Mouse (Mus musculus) embryonic fibroblast, embryonic 13.5 days (primary cell): ENCODE results near the gene Nubpl. TPM values are rescaled to one million over a fixed set of nuclear protein-coding genes. Genes with fewer than 3 reads are reported as not detected.

Experiments
- H3K27ac ChIP-seq: 2 replicates; pipeline ENCODE4 v1.5.1; 2012; ENCODE audit warnings: low read length, control low read depth, inconsistent platforms; ENCODE audit not compliant: insufficient read depth
- H3K4me1 ChIP-seq: 2 replicates; pipeline ENCODE4 v1.6.1; 2011; ENCODE audit warnings: low read length; ENCODE audit not compliant: control insufficient read depth, insufficient read depth
- H3K4me3 ChIP-seq: 2 replicates; pipeline ENCODE4 v1.5.1; 2011; ENCODE audit warnings: mild to moderate bottlenecking, control low read depth, low read length; ENCODE audit not compliant: insufficient read depth
- CTCF ChIP-seq: IDR thresholded peaks from 2 replicates; pipeline ENCODE4 v1.5.1; 2011; ENCODE audit warnings: mild to moderate bottlenecking, control low read depth, low read length, moderate library complexity, borderline replicate concordance; ENCODE audit not compliant: insufficient read depth
- POLR2A ChIP-seq: IDR thresholded peaks from 2 replicates; pipeline ENCODE4 v1.6.1; 2011; ENCODE audit warnings: low read depth, mild to moderate bottlenecking, control low read depth, low read length, moderate library complexity
- polyA plus RNA-seq: library from polyadenylated mRNA; stranded (reverse); fragments of >200 nt; gene quantifications from 2 replicates; pipeline ENCODE4 v1.2.4, GENCODE M21; 2011; ENCODE audit warnings: low read depth; ENCODE audit not compliant: missing spikeins, insufficient read length

Nubpl gene
- polyA plus RNA-seq, 1 experiment, result 6.0 TPM

DNA sequence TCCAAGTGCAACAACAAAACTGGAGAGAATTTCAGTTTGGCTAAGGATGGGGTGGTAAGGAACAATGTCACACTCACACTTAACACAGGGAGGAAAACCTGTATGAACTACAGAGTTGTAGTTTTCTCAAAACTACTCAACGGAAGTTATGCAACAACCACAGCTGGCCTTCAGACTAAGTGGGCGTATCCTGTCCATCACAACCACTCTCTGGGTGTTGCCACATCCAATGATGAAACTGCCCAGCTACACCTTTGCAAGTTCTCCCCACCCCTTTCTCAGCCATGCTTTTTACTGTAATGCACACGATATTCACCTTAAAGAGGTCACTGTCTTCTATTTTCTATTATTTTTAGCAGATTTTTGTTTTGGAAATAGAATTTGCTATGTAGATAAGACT, 217.3 kb downstream of the Nubpl start:
- no peaks in the 10 kb centered on the region for H3K4me1 ChIP-seq
- no peak overlapping the region for H3K4me3 ChIP-seq
- TF ChIP-seq POLR2A, result no peak
- no peak for TF ChIP-seq CTCF
- no peak overlapping the region for H3K27ac ChIP-seq

DNA sequence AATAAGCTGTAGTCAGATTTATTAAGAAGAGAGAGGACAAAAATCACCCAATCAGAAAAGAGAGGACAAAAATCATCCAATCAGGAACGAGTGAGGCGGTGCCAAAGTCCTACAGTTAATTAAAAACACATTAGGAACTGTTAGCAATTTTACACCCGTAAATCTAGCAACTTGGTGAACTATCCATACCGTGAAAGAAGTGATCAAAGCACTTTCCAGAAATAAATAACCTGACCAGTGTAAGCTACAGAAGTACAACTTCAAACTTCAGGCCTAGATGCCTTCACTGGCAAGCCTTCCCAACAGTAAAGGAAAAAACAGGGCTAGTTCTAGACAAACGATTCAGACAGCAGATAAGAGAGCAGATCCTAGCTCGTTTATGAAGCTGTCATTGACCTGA, 220.1 kb downstream of the Nubpl start:
- no peak overlapping the region for H3K4me3 ChIP-seq
- TF ChIP-seq CTCF (no peak), POLR2A (no peak)

DNA sequence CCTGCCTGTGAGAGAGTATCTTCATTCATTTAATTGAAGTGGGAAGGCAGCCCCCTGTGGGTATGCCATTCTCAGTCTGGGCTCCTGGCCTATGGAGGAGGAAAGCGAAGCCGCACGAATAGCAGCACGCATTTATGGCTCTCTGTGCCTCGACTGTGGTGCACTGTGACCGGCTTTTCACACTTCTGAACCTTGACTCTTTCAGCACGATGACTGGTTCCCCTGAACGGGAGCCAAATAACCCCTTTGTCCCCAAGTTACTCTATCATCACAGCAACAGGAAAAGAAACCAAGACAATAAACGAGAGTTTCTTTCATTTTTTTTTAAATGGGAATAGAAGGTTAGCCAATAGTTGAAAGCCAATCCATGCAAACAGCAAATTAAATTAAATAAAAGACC, 220.9 kb downstream of the Nubpl start:
- no peaks in the 10 kb centered on the region for H3K4me1 ChIP-seq
- TF ChIP-seq CTCF (no peak), POLR2A (no peak)
- no peak overlapping the region for H3K4me3 ChIP-seq
- H3K27ac ChIP-seq, result no peak overlapping the region

More for the DNA sequence above, 220.1 kb downstream of the Nubpl start:
- Histone ChIP-seq H3K4me1 (no peaks in the 10 kb centered on the region), H3K27ac (no peak overlapping the region)

DNA sequence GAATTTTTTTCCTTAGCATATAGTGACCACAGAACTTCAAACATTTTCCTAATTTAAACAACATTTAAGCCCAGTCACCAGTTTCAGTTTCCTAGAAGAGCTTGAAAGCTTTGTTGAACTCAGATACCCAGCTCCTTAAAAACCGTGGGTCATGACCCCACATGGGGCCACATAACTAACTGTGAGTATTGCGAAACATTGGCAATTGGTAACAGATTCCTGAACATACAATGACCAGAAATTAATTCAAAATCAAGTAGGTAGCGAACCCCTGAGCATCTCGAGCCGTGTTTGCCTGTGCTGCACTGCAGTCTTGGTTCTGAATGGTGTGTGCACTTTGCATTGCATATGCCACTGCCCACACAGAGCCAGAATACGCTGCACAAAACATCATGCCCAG, 221.6 kb downstream of the Nubpl start:
- H3K4me3 ChIP-seq, result no peak overlapping the region
- TF ChIP-seq CTCF (no peak), POLR2A (no peak)
- H3K27ac ChIP-seq, result peak overlapping the region; percentile 59
- H3K4me1 ChIP-seq, result no peaks in the 10 kb centered on the region

DNA sequence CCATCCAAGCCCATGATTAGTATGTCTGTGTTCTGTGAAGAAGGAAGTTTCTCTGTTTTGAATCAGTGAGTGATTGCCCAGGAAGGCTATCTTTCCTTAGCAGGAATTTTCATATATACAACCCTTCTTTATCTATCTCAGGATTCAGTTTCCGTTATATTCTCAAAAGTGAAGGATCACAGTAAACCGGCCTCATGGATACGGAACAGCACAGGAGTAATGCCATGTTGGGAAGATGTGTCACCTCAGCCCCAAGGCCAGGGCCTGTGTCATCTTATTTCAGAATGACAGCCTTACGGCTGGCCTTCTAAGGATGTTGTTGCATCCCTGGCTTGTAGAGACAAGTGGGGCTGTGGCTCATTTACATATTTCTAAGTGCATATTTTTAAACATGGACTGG, 231.0 kb downstream of the Nubpl start:
- no peak overlapping the region for H3K4me3 ChIP-seq
- TF ChIP-seq POLR2A, result no peak
- TF ChIP-seq CTCF, result no peak
- no peak overlapping the region for H3K27ac ChIP-seq
- H3K4me1 ChIP-seq, result peaks cover 9% of the 10 kb centered on the region

DNA sequence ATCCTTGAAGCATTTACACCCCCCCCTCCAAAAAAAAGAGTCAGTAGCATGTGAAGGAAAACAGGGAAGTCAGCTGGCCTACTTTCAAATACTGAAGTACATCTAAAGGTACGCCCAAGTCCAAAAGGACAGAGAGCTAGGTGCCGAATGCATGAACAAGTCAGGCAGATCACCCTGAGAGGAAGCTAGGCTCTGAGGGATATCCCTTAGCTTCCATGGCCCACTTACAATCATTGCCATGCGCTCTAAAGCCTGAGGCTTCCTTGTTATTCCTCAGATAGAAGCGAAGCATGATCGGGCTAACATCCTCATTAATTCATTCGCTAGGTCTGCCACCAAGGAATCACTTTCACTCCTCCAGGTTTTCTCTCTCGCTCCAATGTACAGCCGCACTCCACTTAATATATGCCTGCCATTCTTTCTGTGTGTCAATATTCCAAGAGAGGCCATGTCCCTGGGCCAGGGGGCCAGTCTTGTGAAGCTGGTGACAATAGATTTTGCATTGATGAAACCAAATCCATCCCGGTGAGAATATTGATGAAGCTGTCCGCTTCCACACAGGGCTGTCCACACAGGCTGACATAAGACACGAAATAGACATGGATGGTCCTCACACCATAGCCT, 237.7 kb downstream of the Nubpl start:
- Histone ChIP-seq H3K4me1 (no peaks in the 10 kb centered on the region; the same call in 1 of the 2 replicates), H3K27ac (no peak overlapping the region), H3K4me3 (no peak overlapping the region)
- TF ChIP-seq CTCF (no peak), POLR2A (no peak)

DNA sequence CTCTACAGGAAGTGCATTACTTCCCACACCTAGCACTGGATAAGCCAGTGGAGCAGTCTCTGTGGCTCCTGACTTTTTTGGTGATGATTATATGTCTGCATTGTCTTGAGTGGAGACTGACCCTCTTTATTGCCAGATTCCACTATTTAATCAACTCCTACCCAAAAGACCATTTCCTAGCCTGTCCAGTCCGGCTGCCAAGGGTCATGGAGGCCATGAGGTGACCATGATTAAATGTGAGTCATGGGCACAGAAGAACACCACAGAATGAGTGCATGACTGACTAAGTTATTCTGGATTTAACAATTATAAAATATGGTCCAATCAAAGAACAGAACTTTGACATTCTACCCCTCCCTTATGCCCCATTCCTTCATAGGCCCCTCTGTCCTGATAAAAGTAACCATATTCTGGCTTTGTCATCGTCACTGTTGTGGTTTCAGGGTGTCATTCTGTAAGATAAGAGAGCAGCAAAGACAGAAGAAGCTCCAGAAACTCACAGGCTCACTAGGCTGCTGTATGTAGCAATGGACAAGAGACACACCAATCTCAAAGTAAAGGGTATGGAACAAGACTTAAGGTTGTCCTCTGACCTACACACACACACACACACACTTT, 240.7 kb downstream of the Nubpl start:
- Histone ChIP-seq H3K27ac (no peak overlapping the region), H3K4me3 (no peak overlapping the region), H3K4me1 (no peaks in the 10 kb centered on the region; the same call in 1 of the 2 replicates)
- TF ChIP-seq CTCF (no peak), POLR2A (no peak)

DNA sequence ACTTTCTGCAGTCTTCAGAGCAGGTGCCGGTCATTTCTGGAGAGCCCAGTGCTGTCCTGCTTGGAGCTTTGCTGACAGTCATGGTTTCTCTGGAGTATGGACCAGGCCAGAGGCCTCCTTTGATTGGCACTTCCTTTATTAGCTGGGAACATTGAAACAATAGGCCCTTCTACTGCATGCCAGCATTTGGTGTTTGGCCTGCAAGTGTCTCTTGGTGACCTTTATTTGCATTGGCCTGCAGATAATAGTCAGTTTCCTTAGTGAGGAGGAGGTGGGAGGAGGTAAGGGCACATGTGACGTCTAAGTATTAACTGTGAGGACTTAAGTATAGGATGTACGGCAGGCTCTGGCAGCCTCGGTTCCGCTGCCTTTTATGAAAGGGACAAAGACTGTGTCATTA, 249.1 kb downstream of the Nubpl start:
- H3K4me3 ChIP-seq, result no peak overlapping the region
- H3K27ac ChIP-seq, result no peak overlapping the region

DNA sequence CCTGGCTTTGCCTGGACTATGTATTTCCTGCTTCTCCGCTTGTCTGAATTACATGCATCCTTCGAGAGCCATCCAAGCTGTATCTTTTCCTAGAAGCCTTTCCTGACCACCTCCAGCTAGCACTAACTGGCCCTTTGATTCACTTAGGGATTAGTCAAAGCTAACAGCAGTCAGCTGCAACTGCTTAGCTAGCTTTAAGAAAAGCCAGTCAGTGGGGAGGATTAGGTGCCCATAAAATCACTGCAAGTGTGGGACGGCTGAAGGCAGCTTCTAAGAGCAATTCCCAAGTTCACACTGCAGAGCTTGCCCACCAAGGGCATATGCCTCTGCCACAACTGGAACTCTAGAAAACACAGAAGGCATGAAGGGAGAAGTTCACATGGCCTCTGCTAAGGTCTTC, 252.7 kb downstream of the Nubpl start:
- TF ChIP-seq POLR2A (no peak), CTCF (no peak)

More for the DNA sequence above, 249.1 kb downstream of the Nubpl start:
- no peaks in the 10 kb centered on the region for H3K4me1 ChIP-seq
- TF ChIP-seq POLR2A (no peak), CTCF (no peak)

DNA sequence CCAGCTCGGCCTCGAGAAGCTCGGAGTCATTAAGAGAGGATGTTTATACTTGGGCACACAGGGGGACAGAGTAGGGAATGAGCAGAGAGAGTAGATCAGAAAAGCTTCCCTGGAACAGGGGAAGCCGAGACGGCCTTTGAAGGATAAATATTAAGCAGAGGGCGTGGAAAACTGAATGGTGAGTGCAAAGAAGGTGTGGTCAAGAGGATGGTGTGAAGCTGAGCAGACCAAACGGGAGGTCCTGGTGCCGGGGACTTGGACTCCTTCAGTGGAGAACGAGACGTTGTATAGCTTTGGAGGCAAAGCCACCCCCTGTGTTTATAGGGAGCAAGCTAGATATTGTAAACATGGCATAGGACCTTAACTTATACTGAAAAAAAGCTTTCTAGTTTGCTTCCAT, 261.9 kb downstream of the Nubpl start:
- Histone ChIP-seq H3K27ac (no peak overlapping the region), H3K4me1 (no peaks in the 10 kb centered on the region; the same call in 1 of the 2 replicates), H3K4me3 (no peak overlapping the region)
- TF ChIP-seq POLR2A (no peak), CTCF (no peak)

More for the DNA sequence above, 252.7 kb downstream of the Nubpl start:
- H3K4me3 ChIP-seq, result no peak overlapping the region
- H3K27ac ChIP-seq, result no peak overlapping the region
- no peaks in the 10 kb centered on the region for H3K4me1 ChIP-seq

DNA sequence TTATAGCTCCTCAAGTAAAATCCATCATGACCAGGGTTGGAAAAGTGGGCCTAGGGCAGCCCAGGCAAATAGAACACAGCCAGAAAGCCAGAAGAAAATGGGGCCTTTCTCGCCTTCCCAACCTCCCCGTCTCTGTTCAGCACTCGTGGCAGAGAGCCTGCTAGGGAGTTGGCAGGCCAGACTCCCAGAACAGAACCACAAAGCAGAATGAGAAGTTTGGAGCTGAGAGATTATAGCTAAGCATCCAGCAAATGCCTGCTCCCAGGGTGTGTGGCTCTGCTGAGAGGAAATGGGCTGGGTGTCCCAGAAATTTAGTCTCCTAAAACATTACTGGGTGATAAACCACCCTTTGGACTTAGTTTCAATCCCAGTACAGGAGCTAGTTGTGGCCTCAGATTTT, 262.6 kb downstream of the Nubpl start:
- Histone ChIP-seq H3K27ac (no peak overlapping the region), H3K4me1 (no peaks in the 10 kb centered on the region; the same call in 1 of the 2 replicates), H3K4me3 (no peak overlapping the region)
- TF ChIP-seq POLR2A (no peak), CTCF (no peak)
